Mouse (Mus musculus) heart, adult 8-10 months (tissue): ENCODE measurements around the gene Vmn2r36. TPM values are rescaled to one million over a fixed set of nuclear protein-coding genes. Genes with fewer than 3 reads are reported as not detected.
"Not testable (repeated sequence)": the region's sequence is repeated elsewhere in the genome, so short reads cannot be mapped to it uniquely, and the experiment has no call there.

Experiments used
- DNase-seq: peaks from one replicate; pipeline ENCODE4 v3.0.0; 2022; ENCODE audit warnings: low spot score
- total RNA-seq, 4 experiments: library from RNA; stranded (reverse); gene quantifications; 2 replicates each; pipeline ENCODE4 v1.2.4; 2022

Gene Vmn2r36
- total RNA-seq, result not detected

GRCm38 (mm10) chr7:7902395-7902794 lies at the start of gene Vmn2r36:
Gene Vmn2r36, minus strand, starts transcription at chr7:7902495.
- DNase-seq, result not testable (repeated sequence)

Other genes with a start within 250 kb of the Vmn2r36 start
- not detected for gene Vmn2r34, start 213.0 kb downstream of the Vmn2r36 start, total RNA-seq
- not detected for gene Vmn2r35, start 82.6 kb downstream of the Vmn2r36 start, total RNA-seq